Mouse (Mus musculus) forebrain, embryonic 16.5 days (tissue): ENCODE results near the gene 3110082I17Rik. TPM values are rescaled to one million over a fixed set of nuclear protein-coding genes. Genes with fewer than 3 reads are reported as not detected.

ENCODE experiments used
- ATAC-seq: fragments of 200-750 bp; cut with Nextera tagmentation; 2 replicates; pipeline ENCODE4 v1.8.0; 2017; ENCODE audit warnings: mild to moderate bottlenecking, moderate library complexity
- H3K27ac ChIP-seq: fragments of 300-500 bp; sonication (generic); 2 replicates; pipeline ENCODE4 v1.5.1; 2014; ENCODE audit warnings: low read length, control low read depth
- H3K27me3 ChIP-seq: fragments of 300-500 bp; sonication (generic); replicated peaks from 2 replicates; pipeline ENCODE4 v1.6.1; 2014; ENCODE audit warnings: low read length; ENCODE audit not compliant: control insufficient read depth, insufficient read depth
- H3K36me3 ChIP-seq: fragments of 300-500 bp; sonication (generic); 2 replicates; pipeline ENCODE4 v1.6.1; 2014; ENCODE audit not compliant: control insufficient read depth, insufficient read depth
- H3K4me1 ChIP-seq: fragments of 300-500 bp; sonication (generic); replicated peaks from 2 replicates; pipeline ENCODE4 v1.6.1; 2014; ENCODE audit warnings: low read length; ENCODE audit not compliant: control insufficient read depth, insufficient read depth
- H3K4me2 ChIP-seq: fragments of 300-500 bp; sonication (generic); 2 replicates; pipeline ENCODE4 v1.6.1; 2014; ENCODE audit warnings: mild to moderate bottlenecking, low read length, control low read depth
- H3K4me3 ChIP-seq: fragments of 300-500 bp; sonication (generic); replicated peaks from 2 replicates; pipeline ENCODE4 v1.5.1; 2014; ENCODE audit warnings: mild to moderate bottlenecking, low read length, control low read depth
- H3K9ac ChIP-seq: fragments of 300-500 bp; sonication (generic); replicated peaks from 2 replicates; pipeline ENCODE4 v1.6.1; 2014; ENCODE audit warnings: low read depth, low read length, control low read depth
- H3K9me3 ChIP-seq: fragments of 300-500 bp; sonication (generic); 2 replicates; pipeline ENCODE4 v1.6.1; 2016; ENCODE audit warnings: low read length; ENCODE audit not compliant: control insufficient read depth
- WGBS: fragments of 180-500 bp; shearing (Covaris S2); extraction: QIAGEN DNeasy Blood & Tissue Kit; methylation state at CpG from one replicate; pipeline ENCODE4 v1.1.7; 2014; 5-methylcytosine and 5-hydroxymethylcytosine counted together
- microRNA counts: library from miRNA; unstranded; fragments of <30 nt; microRNA quantifications from one replicate; lab custom pipeline; 2016
- microRNA-seq: library from miRNA; unstranded; fragments of <30 nt; microRNA quantifications from one replicate; pipeline ENCODE4, GENCODE M21; 2017
- polyA plus RNA-seq: library from polyadenylated mRNA; unstranded; fragments of >200 nt; fragmentation: Nextera tagmentation; extraction: Ambion mirVana; gene quantifications from 2 replicates; pipeline ENCODE4 v1.2.1, GENCODE M21; 2015

Gene 3110082I17Rik
- polyA plus RNA-seq, 1 experiment from 2014 or later = 22.7 TPM

DNA sequence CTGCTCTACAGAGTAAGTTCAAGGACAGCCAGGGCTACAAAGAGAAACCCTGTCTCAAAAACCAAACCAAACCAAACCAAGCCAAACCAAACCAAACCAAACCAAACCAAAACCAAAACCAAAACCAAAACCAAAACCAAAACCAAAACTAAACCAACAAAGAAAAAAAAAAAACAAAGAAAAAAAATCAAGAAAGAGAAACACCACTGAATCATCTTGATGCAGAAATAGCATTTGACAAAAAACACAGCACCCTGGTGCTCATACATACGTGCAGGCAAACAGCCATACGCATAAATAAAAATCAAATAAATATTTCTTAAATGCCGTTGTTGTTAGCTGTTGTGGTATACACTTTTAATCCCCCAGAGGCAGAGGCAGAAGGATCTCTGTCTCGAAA lies 149.8 kb downstream of the 3110082I17Rik start:
- Histone ChIP-seq H3K4me3 (no peak overlapping the region), H3K9me3 (no peaks in the 10 kb centered on the region), H3K9ac (no peak overlapping the region), H3K27me3 (no peaks in the 10 kb centered on the region), H3K27ac (no peak overlapping the region), H3K36me3 (no peaks in the 10 kb centered on the region), H3K4me2 (no peak overlapping the region), H3K4me1 (no peaks in the 10 kb centered on the region)
- ATAC-seq = no peak
- WGBS = 92% methylated on average over 4 of the region's 4 CpGs

DNA sequence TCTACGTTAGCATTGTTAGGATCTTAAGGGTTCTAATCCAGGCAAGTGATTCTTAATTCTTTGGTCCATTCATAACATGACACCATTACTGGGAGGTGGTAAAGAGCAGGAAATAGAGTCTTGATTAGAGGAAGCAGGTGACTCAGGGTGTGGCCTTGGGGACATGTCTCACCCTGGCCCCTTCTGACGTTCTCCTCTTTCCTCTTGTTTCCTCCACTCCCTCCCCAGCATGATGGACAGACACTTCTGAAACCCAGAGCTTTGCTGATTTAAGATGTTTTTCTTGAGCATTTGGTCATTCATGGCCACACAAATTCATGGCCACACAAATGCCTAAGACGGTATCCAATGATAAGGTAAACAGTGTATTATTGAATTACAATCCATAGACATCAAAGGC lies 150.4 kb downstream of the 3110082I17Rik start:
- H3K36me3 ChIP-seq = no peaks in the 10 kb centered on the region
- no peak overlapping the region for H3K9ac ChIP-seq
- H3K27ac ChIP-seq = no peak overlapping the region
- no peak for ATAC-seq
- H3K27me3 ChIP-seq = no peaks in the 10 kb centered on the region
- 72% methylated on average over 3 of the region's 3 CpGs for WGBS
- no peak overlapping the region for H3K4me3 ChIP-seq
- H3K4me1 ChIP-seq = no peaks in the 10 kb centered on the region
- H3K9me3 ChIP-seq = no peaks in the 10 kb centered on the region
- no peak overlapping the region for H3K4me2 ChIP-seq

MicroRNAs encoded within 50 kb of the gene (microRNA counts, 519-probe panel; counts per million panel counts)
- microRNA mmu-miR-339-3p (lab: Ali Mortazavi, UCI) (not detected), microRNA mmu-miR-339-5p (lab: Ali Mortazavi, UCI) (795 counts per million, percentile 5 among the panel's probes with 10 or more counts)

Small RNAs within 50 kb of the gene (microRNA-seq; reads per million reads assigned to microRNA genes)
- 319 reads per million, percentile 69 among the genes with 10 or more reads in this experiment for gene Mir339

Other genes starting within 250 kb of the 3110082I17Rik start
- 133 and 135 TPM in 2 replicates for gene Get4, start 208.2 kb downstream of the 3110082I17Rik start, polyA plus RNA-seq
- gene Adap1, start 134.9 kb downstream of the 3110082I17Rik start, polyA plus RNA-seq = 21.5 and 35.5 TPM in 2 replicates
- 90.6 and 97.9 TPM in 2 replicates for gene Cox19, start 109.1 kb downstream of the 3110082I17Rik start, polyA plus RNA-seq
- not detected in 2 replicates for gene Cyp2w1, start 107.9 kb downstream of the 3110082I17Rik start, polyA plus RNA-seq
- 1.5 and 1.8 TPM in 2 replicates for gene Gpr146, start 82.8 kb downstream of the 3110082I17Rik start, polyA plus RNA-seq
- gene C130050O18Rik, start 55.2 kb downstream of the 3110082I17Rik start, polyA plus RNA-seq = 0.21 and 0.37 TPM in 2 replicates
- gene Gper1, start 37.4 kb downstream of the 3110082I17Rik start, polyA plus RNA-seq = 8.7 and 9.0 TPM in 2 replicates
- 18.8 and 21.4 TPM in 2 replicates for gene Zfand2a, start 24.0 kb upstream of the 3110082I17Rik start, polyA plus RNA-seq
- 1.6 and 6.4 TPM in 2 replicates for gene Uncx, start 83.0 kb upstream of the 3110082I17Rik start, polyA plus RNA-seq